Comparison of ENCODE assay signal across 7 mouse cellular contexts in genomic region chr12:85177740-85178239, GRCm38 (mm10). TPM values are rescaled to one million over a fixed set of nuclear protein-coding genes. Genes with fewer than 3 reads are reported as not detected.
DNase-seq lines count a peak whose midpoint lies in the region; ATAC-seq and TF ChIP-seq lines count a peak whose summit lies in the region.

Gene Pgf (minus strand): TSS chr12:85177790.

- peaks cover 11% of the 10 kb centered on the region for H3K4me1 ChIP-seq in spleen, adult 2 months (ENCODE audit: control insufficient read depth, insufficient read depth, insufficient read length)
- H3K4me1 ChIP-seq in forebrain, embryonic 15.5 days = peaks cover 47% of the 10 kb centered on the region
- H3K4me1 ChIP-seq in liver, embryonic 12.5 days = peaks cover 19% of the 10 kb centered on the region
- H3K4me1 ChIP-seq in stomach, embryonic 15.5 days = peaks cover 53% of the 10 kb centered on the region

- DNase-seq in spleen, adult 2 months (ENCODE audit: low read depth in 1 of 2, low spot score in 2 of 2) = no peak
- DNase-seq in spleen, postnatal 14 days (ENCODE audit: low spot score in 2 of 2) = no peak
- DNase-seq in adrenal gland, adult (ENCODE audit: inconsistent age in 2 of 2, low spot score in 1 of 2) = no peak
- no peak for DNase-seq in spleen, postnatal 10 days (ENCODE audit: low spot score in 2 of 2)

- peak within 1 kb of the TSS; percentile 36; the same call in 1 of the 2 replicates for H3K4me3 ChIP-seq in spleen, adult 2 months (ENCODE audit: extremely low read depth, insufficient read depth, insufficient read length)
- peak within 1 kb of the TSS; percentile 22 for H3K4me3 ChIP-seq in forebrain, embryonic 15.5 days
- H3K4me3 ChIP-seq in liver, embryonic 12.5 days = peak within 1 kb of the TSS; percentile 38
- H3K4me3 ChIP-seq in stomach, embryonic 15.5 days (replicated peaks) = peak within 1 kb of the TSS; percentile 47

- no peaks in the 10 kb centered on the region for H3K9me3 ChIP-seq in forebrain, embryonic 15.5 days
- no peaks in the 10 kb centered on the region for H3K9me3 ChIP-seq in liver, embryonic 12.5 days (replicated peaks)
- H3K9me3 ChIP-seq in stomach, embryonic 15.5 days = no peaks in the 10 kb centered on the region

- H3K27ac ChIP-seq in spleen, adult 2 months (ENCODE audit: insufficient read depth, low read length) = no peak within 1 kb of the TSS
- 0 out of 2 replicates have a peak within 1 kb of the TSS, but pooled peaks have one; percentile 63 for H3K27ac ChIP-seq in forebrain, embryonic 15.5 days (replicated peaks)
- no peak within 1 kb of the TSS for H3K27ac ChIP-seq in liver, embryonic 12.5 days
- H3K27ac ChIP-seq in stomach, embryonic 15.5 days = peak within 1 kb of the TSS; percentile 73; the same call in 1 of the 2 replicates

- peak within 1 kb of the TSS; percentile 36 for H3K9ac ChIP-seq in forebrain, embryonic 15.5 days (replicated peaks)
- peak within 1 kb of the TSS; percentile 37 for H3K9ac ChIP-seq in liver, embryonic 12.5 days
- peak within 1 kb of the TSS; percentile 40 for H3K9ac ChIP-seq in stomach, embryonic 15.5 days

- H3K4me2 ChIP-seq in forebrain, embryonic 15.5 days (replicated peaks) = peak within 1 kb of the TSS; percentile 48
- H3K4me2 ChIP-seq in liver, embryonic 12.5 days = peak within 1 kb of the TSS; percentile 61
- H3K4me2 ChIP-seq in stomach, embryonic 15.5 days = peak within 1 kb of the TSS; percentile 76

- no peak for ATAC-seq in forebrain, embryonic 15.5 days (replicated peaks)
- ATAC-seq in liver, embryonic 12.5 days = 0 out of 2 replicates have a peak, but pooled peaks have one; percentile 16
- ATAC-seq in stomach, embryonic 15.5 days (ENCODE audit: insufficient read depth, low FRiP score, low read depth) = no peak

- WGBS in spleen, adult 2 months = 38% methylated on average over 10 of the region's 10 CpGs
- WGBS in forebrain, embryonic 15.5 days = 82% methylated on average over 10 of the region's 10 CpGs
- 59% methylated on average over 10 of the region's 10 CpGs for WGBS in liver, embryonic 12.5 days (ENCODE audit: insufficient replicate concordance)
- 79% methylated on average over 10 of the region's 10 CpGs for WGBS in stomach, embryonic 15.5 days

- no peak for TF ChIP-seq POLR2A in spleen, adult 2 months (IDR thresholded peaks at IDR 0.05; ENCODE audit: low read depth, low read length)

- H3K36me3 ChIP-seq in spleen, adult 2 months (ENCODE audit: control insufficient read depth, insufficient read depth, low read length) = no peaks in the 10 kb centered on the region
- H3K36me3 ChIP-seq in forebrain, embryonic 15.5 days = no peaks in the 10 kb centered on the region
- H3K36me3 ChIP-seq in liver, embryonic 12.5 days = no peaks in the 10 kb centered on the region
- no peaks in the 10 kb centered on the region for H3K36me3 ChIP-seq in stomach, embryonic 15.5 days

- no peaks in the 10 kb centered on the region for H3K27me3 ChIP-seq in spleen, adult 2 months (ENCODE audit: control insufficient read depth, insufficient read depth, low read length)
- no peaks in the 10 kb centered on the region for H3K27me3 ChIP-seq in forebrain, embryonic 15.5 days
- peaks cover 99% of the 10 kb centered on the region for H3K27me3 ChIP-seq in liver, embryonic 12.5 days (replicated peaks)
- H3K27me3 ChIP-seq in stomach, embryonic 15.5 days (replicated peaks) = 0 out of 2 replicates have a peak, but pooled peaks cover 3% of the 10 kb centered on the region

- no peak for TF ChIP-seq CTCF in spleen, adult 2 months (IDR thresholded peaks at IDR 0.05; ENCODE audit: extremely low read depth, insufficient read depth, insufficient read length, insufficient replicate concordance)

RNA-seq across cellular contexts. Expression of gene Pgf, which starts in this region (rescaled TPM):
- 0.46 and 0.84 TPM in 2 replicates for polyA plus RNA-seq in spleen, adult 2 months (2012; rRNA removed)
- polyA plus RNA-seq in forebrain, embryonic 15.5 days (2015; fragmentation: Nextera tagmentation; extraction: Ambion mirVana) = 6.2 and 6.3 TPM in 2 replicates
- 0.97 and 1.6 TPM in 2 replicates for polyA plus RNA-seq in liver, embryonic 12.5 days (2016; fragmentation: Nextera tagmentation; extraction: Ambion mirVana)
- 14.7 and 16.0 TPM in 2 replicates for polyA plus RNA-seq in stomach, embryonic 15.5 days (2015; fragmentation: Nextera tagmentation; extraction: Ambion mirVana)

Comparison
In these comparisons a context has a peak if more than half of its experiments do, and no peak if none do; other contexts are left out.
1. H3K27ac ChIP-seq: peak in forebrain, embryonic 15.5 days (single experiment) and stomach, embryonic 15.5 days (single experiment); none in spleen, adult 2 months (single experiment) and liver, embryonic 12.5 days (single experiment).
2. Peak in every context shown above with its lines, with median percentiles within 50 percentile points of each other: H3K4me3 ChIP-seq, H3K4me2 ChIP-seq and H3K9ac ChIP-seq.